Comparison of ENCODE assay signal across 7 mouse cellular contexts in the genomic region with DNA sequence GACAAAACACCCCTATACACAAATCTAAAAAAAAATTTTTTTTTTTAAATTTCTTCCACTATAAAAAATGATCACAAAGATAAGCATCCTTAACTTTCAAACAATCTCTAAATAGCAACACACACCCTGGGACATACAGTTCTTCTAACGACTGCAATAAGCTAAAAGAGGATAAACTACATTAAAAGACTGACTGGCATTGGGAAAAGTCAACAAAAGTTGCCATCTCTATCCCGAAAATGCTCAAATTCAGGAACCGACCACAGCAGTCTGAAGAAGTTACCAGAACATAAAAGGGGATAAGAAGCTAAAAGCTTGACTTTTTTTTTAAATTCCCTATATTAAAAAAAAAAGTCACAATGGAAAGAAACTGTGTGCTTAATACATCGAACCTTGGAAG. TPM values are rescaled to one million over a fixed set of nuclear protein-coding genes. Genes with fewer than 3 reads are reported as not detected.
A peak's percentile ranks its signal among the peaks of the same experiment; 100 is the strongest.
DNase-seq lines count a peak whose midpoint lies in the region; ATAC-seq and TF ChIP-seq lines count a peak whose summit lies in the region.

No protein-coding gene starts in this region.

- H3K4me2 ChIP-seq in lung, postnatal 0 days (replicated peaks; ENCODE audit: low read depth, low read length) = peak overlapping the region; percentile 65
- H3K4me2 ChIP-seq in forebrain, embryonic 13.5 days = peak overlapping the region; percentile 70
- peak overlapping the region; percentile 69 for H3K4me2 ChIP-seq in limb, embryonic 15.5 days
- peak overlapping the region; percentile 71 for H3K4me2 ChIP-seq in stomach, embryonic 16.5 days (ENCODE audit: low read depth, low read length)

- ATAC-seq in lung, postnatal 0 days = no peak
- ATAC-seq in forebrain, embryonic 13.5 days = no peak
- no peak for ATAC-seq in limb, embryonic 15.5 days (ENCODE audit: insufficient number of reproducible peaks, low FRiP score, low TSS enrichment, low read depth)
- no peak for ATAC-seq in stomach, embryonic 16.5 days (ENCODE audit: insufficient read depth, low FRiP score)

- TF ChIP-seq EP300 in lung, postnatal 0 days (IDR thresholded peaks at IDR 0.05) = no peak

- no peaks in the 10 kb centered on the region for H3K27me3 ChIP-seq in lung, postnatal 0 days (replicated peaks; ENCODE audit: insufficient read depth, low read length)
- peaks cover 4% of the 10 kb centered on the region; the same call in 1 of the 2 replicates for H3K27me3 ChIP-seq in forebrain, embryonic 13.5 days
- H3K27me3 ChIP-seq in limb, embryonic 15.5 days = no peaks in the 10 kb centered on the region
- H3K27me3 ChIP-seq in stomach, embryonic 16.5 days (ENCODE audit: control insufficient read depth, insufficient read depth, low read length) = no peaks in the 10 kb centered on the region

- 10% methylated on average over 4 of the region's 4 CpGs for WGBS in lung, postnatal 0 days
- WGBS in forebrain, embryonic 13.5 days = 20% methylated on average over 4 of the region's 4 CpGs
- 17% methylated on average over 4 of the region's 4 CpGs for WGBS in limb, embryonic 15.5 days
- 5% methylated on average over 4 of the region's 4 CpGs for WGBS in stomach, embryonic 16.5 days

- H3K9me3 ChIP-seq in lung, postnatal 0 days (ENCODE audit: low read length) = no peaks in the 10 kb centered on the region
- no peaks in the 10 kb centered on the region for H3K9me3 ChIP-seq in forebrain, embryonic 13.5 days (replicated peaks)
- H3K9me3 ChIP-seq in limb, embryonic 15.5 days = no peaks in the 10 kb centered on the region
- H3K9me3 ChIP-seq in stomach, embryonic 16.5 days (replicated peaks; ENCODE audit: control insufficient read depth, low read length) = no peaks in the 10 kb centered on the region

- no peaks in the 10 kb centered on the region for H3K36me3 ChIP-seq in lung, postnatal 0 days (ENCODE audit: insufficient read depth, low read length)
- no peaks in the 10 kb centered on the region for H3K36me3 ChIP-seq in forebrain, embryonic 13.5 days (ENCODE audit: poor library complexity, severe bottlenecking)
- no peaks in the 10 kb centered on the region for H3K36me3 ChIP-seq in limb, embryonic 15.5 days
- no peaks in the 10 kb centered on the region; the same call in 1 of the 2 replicates for H3K36me3 ChIP-seq in stomach, embryonic 16.5 days (ENCODE audit: control insufficient read depth, insufficient read depth, low read length)

- no peak for TF ChIP-seq CTCF in lung, postnatal 0 days (IDR thresholded peaks at IDR 0.05)

- H3K27ac ChIP-seq in lung, postnatal 0 days (ENCODE audit: low read length) = peak overlapping the region; percentile 99
- H3K27ac ChIP-seq in forebrain, embryonic 13.5 days = no peak overlapping the region
- peak overlapping the region; percentile 97; the same call in 1 of the 2 replicates for H3K27ac ChIP-seq in limb, embryonic 15.5 days
- no peak overlapping the region; the same call in 1 of the 2 replicates for H3K27ac ChIP-seq in stomach, embryonic 16.5 days (ENCODE audit: low read length)

- no peak for DNase-seq in lung, postnatal 0 days (ENCODE audit: low spot score)
- no peak for DNase-seq in lung, adult 18-20 months
- no peak for DNase-seq in cerebellum, postnatal 10 days
- no peak for DNase-seq in thymus, postnatal 25 days

- no peaks in the 10 kb centered on the region for H3K4me1 ChIP-seq in lung, postnatal 0 days (ENCODE audit: insufficient read depth, low read depth, low read length)
- peaks cover 22% of the 10 kb centered on the region for H3K4me1 ChIP-seq in forebrain, embryonic 13.5 days
- peaks cover 4% of the 10 kb centered on the region; the same call in 1 of the 2 replicates for H3K4me1 ChIP-seq in limb, embryonic 15.5 days
- H3K4me1 ChIP-seq in stomach, embryonic 16.5 days (ENCODE audit: control insufficient read depth, insufficient read depth, low read length) = no peaks in the 10 kb centered on the region; the same call in 1 of the 2 replicates

- H3K9ac ChIP-seq in lung, postnatal 0 days (replicated peaks; ENCODE audit: low read depth) = peak overlapping the region; percentile 95; the same call in 1 of the 2 replicates
- peak overlapping the region; percentile 96 for H3K9ac ChIP-seq in forebrain, embryonic 13.5 days
- no peak overlapping the region for H3K9ac ChIP-seq in limb, embryonic 15.5 days
- peak overlapping the region; percentile 93 for H3K9ac ChIP-seq in stomach, embryonic 16.5 days (ENCODE audit: low read length)

- H3K4me3 ChIP-seq in lung, postnatal 0 days (ENCODE audit: low read depth, low read length) = peak overlapping the region; percentile 94
- peak overlapping the region; percentile 96 for H3K4me3 ChIP-seq in forebrain, embryonic 13.5 days
- peak overlapping the region; percentile 94 for H3K4me3 ChIP-seq in limb, embryonic 15.5 days
- H3K4me3 ChIP-seq in stomach, embryonic 16.5 days (replicated peaks; ENCODE audit: low read length) = peak overlapping the region; percentile 86

RNA-seq across cellular contexts. Expression of a gene that starts 1.5 kb away (rescaled TPM):
- 24.3 and 34.4 TPM in 2 replicates for polyA plus RNA-seq in lung, postnatal 0 days (2015; fragmentation: Nextera tagmentation; extraction: Ambion mirVana)
- 36.4 and 37.5 TPM in 2 replicates for polyA plus RNA-seq in forebrain, embryonic 13.5 days (2015; fragmentation: Nextera tagmentation; extraction: Ambion mirVana)
- polyA plus RNA-seq in limb, embryonic 15.5 days (2015; fragmentation: Nextera tagmentation; extraction: Ambion mirVana) = 27.5 and 32.3 TPM in 2 replicates
- 19.9 and 22.7 TPM in 2 replicates for polyA plus RNA-seq in stomach, embryonic 16.5 days (2015; fragmentation: Nextera tagmentation; extraction: Ambion mirVana)

Comparison
In these comparisons a context has a peak if more than half of its experiments do, and no peak if none do; other contexts are left out.
1. H3K27ac ChIP-seq: peak in lung, postnatal 0 days (single experiment) and limb, embryonic 15.5 days (single experiment); none in forebrain, embryonic 13.5 days (single experiment) and stomach, embryonic 16.5 days (single experiment).
2. Peak in every context shown above with its lines, with median percentiles within 50 percentile points of each other: H3K4me2 ChIP-seq and H3K4me3 ChIP-seq.